Comparison of ENCODE assay signal across 8 mouse cellular contexts in genomic region chr1:165709629-165710256, GRCm38 (mm10). TPM values are rescaled to one million over a fixed set of nuclear protein-coding genes. Genes with fewer than 3 reads are reported as not detected.
A peak's percentile ranks its signal among the peaks of the same experiment; 100 is the strongest.
DNase-seq lines count a peak whose midpoint lies in the region; ATAC-seq lines count a peak whose summit lies in the region.

Gene Rcsd1 (minus strand): TSS chr1:165709757.

- H3K36me3 ChIP-seq in neural tube, embryonic 12.5 days, result no peaks in the 10 kb centered on the region
- no peaks in the 10 kb centered on the region for H3K36me3 ChIP-seq in embryonic facial prominence, embryonic 15.5 days
- no peaks in the 10 kb centered on the region for H3K36me3 ChIP-seq in hindbrain, embryonic 13.5 days

- no peak for DNase-seq in neural tube, embryonic 10.5 days (ENCODE audit: extremely low spot score, low spot score)
- peak; percentile 80 for DNase-seq in thymus, postnatal 4 days
- no peak for DNase-seq in right cerebral cortex, postnatal 14 days
- no peak for DNase-seq in layer of hippocampus, adult 8-10 months (ENCODE audit: low spot score in 2 of 2)

- 62% methylated on average over 5 of the region's 5 CpGs for WGBS in neural tube, embryonic 12.5 days
- whole genome bisulfite sequencing in embryonic facial prominence, embryonic 15.5 days, result 60% methylated on average over 5 of the region's 5 CpGs
- 59% methylated on average over 5 of the region's 5 CpGs for WGBS in hindbrain, embryonic 13.5 days

- peaks cover 38% of the 10 kb centered on the region for H3K27me3 ChIP-seq in neural tube, embryonic 12.5 days (replicated peaks)
- no peaks in the 10 kb centered on the region for H3K27me3 ChIP-seq in embryonic facial prominence, embryonic 15.5 days
- peaks cover 56% of the 10 kb centered on the region for H3K27me3 ChIP-seq in hindbrain, embryonic 13.5 days

- no peak within 1 kb of the TSS for H3K4me3 ChIP-seq in neural tube, embryonic 12.5 days
- H3K4me3 ChIP-seq in embryonic facial prominence, embryonic 15.5 days (replicated peaks), result peak within 1 kb of the TSS; percentile 67; the same call in 1 of the 2 replicates
- peak within 1 kb of the TSS; percentile 61 for H3K4me3 ChIP-seq in hindbrain, embryonic 13.5 days

- no peak for ATAC-seq in neural tube, embryonic 12.5 days (ENCODE audit: low FRiP score, low read depth)
- no peak for ATAC-seq in embryonic facial prominence, embryonic 15.5 days (ENCODE audit: insufficient number of reproducible peaks, low FRiP score, low TSS enrichment, low read depth)
- ATAC-seq in hindbrain, embryonic 13.5 days (ENCODE audit: low FRiP score), result no peak
- ATAC-seq in megakaryocyte progenitor cell, adult 5-6 weeks (replicated peaks; ENCODE audit: poor library complexity), result peak; percentile 63

- H3K4me1 ChIP-seq in neural tube, embryonic 12.5 days, result peaks cover 15% of the 10 kb centered on the region
- H3K4me1 ChIP-seq in embryonic facial prominence, embryonic 15.5 days, result peaks cover 10% of the 10 kb centered on the region; the same call in 1 of the 2 replicates
- peaks cover 15% of the 10 kb centered on the region; the same call in 1 of the 2 replicates for H3K4me1 ChIP-seq in hindbrain, embryonic 13.5 days (replicated peaks)

- H3K4me2 ChIP-seq in neural tube, embryonic 12.5 days (replicated peaks), result peak within 1 kb of the TSS; percentile 100
- peak within 1 kb of the TSS; percentile 92 for H3K4me2 ChIP-seq in embryonic facial prominence, embryonic 15.5 days (replicated peaks)
- H3K4me2 ChIP-seq in hindbrain, embryonic 13.5 days, result peak within 1 kb of the TSS; percentile 98

- no peak within 1 kb of the TSS for H3K9ac ChIP-seq in neural tube, embryonic 12.5 days
- H3K9ac ChIP-seq in embryonic facial prominence, embryonic 15.5 days, result no peak within 1 kb of the TSS
- H3K9ac ChIP-seq in hindbrain, embryonic 13.5 days, result no peak within 1 kb of the TSS

- H3K27ac ChIP-seq in neural tube, embryonic 12.5 days, result no peak within 1 kb of the TSS
- no peak within 1 kb of the TSS for H3K27ac ChIP-seq in embryonic facial prominence, embryonic 15.5 days (replicated peaks)
- no peak within 1 kb of the TSS for H3K27ac ChIP-seq in hindbrain, embryonic 13.5 days

- H3K9me3 ChIP-seq in neural tube, embryonic 12.5 days, result no peaks in the 10 kb centered on the region
- H3K9me3 ChIP-seq in embryonic facial prominence, embryonic 15.5 days (replicated peaks), result no peaks in the 10 kb centered on the region
- H3K9me3 ChIP-seq in hindbrain, embryonic 13.5 days, result no peaks in the 10 kb centered on the region

RNA-seq across cellular contexts. Expression of gene Rcsd1, which starts in this region (rescaled TPM):
- 13.8 and 15.2 TPM in 2 replicates for polyA plus RNA-seq in neural tube, embryonic 12.5 days (2016; fragmentation: Nextera tagmentation; extraction: Ambion mirVana)
- polyA plus RNA-seq in embryonic facial prominence, embryonic 15.5 days (2015; fragmentation: Nextera tagmentation; extraction: Ambion mirVana), result 16.7 and 19.1 TPM in 2 replicates
- 12.4 and 13.5 TPM in 2 replicates for polyA plus RNA-seq in hindbrain, embryonic 13.5 days (2015; fragmentation: Nextera tagmentation; extraction: Ambion mirVana)
- total RNA-seq in megakaryocyte progenitor cell, adult 5-6 weeks (2015), result 48.8 and 48.9 TPM in 2 replicates
- 110 and 111 TPM in 2 replicates for total RNA-seq in megakaryocyte progenitor cell, adult 5-6 weeks (2017)
- total RNA-seq in layer of hippocampus, adult 8-10 months (2022), result 1 to 10 TPM; 4.2 to 8.6 (median 6.3) TPM

Comparison
In these comparisons a context has a peak if more than half of its experiments do, and no peak if none do; other contexts are left out.
1. RNA of gene Rcsd1 (total RNA-seq): 48.8 to 111 TPM in megakaryocyte progenitor cell, adult 5-6 weeks; 4.2 to 8.6 TPM in layer of hippocampus, adult 8-10 months; every median in the first group is over 4 times any median in the second.
2. Peak in every context shown above with its lines, with median percentiles within 50 percentile points of each other: H3K4me2 ChIP-seq.